Mouse (Mus musculus) cerebellum, postnatal 10 days (tissue): ENCODE measurements at regions not wholly inside any gene's neighbourhood (a gene's known extent, or its start where the extent isn't known, plus 50 kb on each side); places are given as distances from the start of the nearest gene placed in this dataset.

Source experiments
- DNase-seq, 2 experiments: peaks; one replicate each; pipeline ENCODE4 v3.0.0; 2021; ENCODE audit warnings: mixed read lengths in 2 of 2

DNA sequence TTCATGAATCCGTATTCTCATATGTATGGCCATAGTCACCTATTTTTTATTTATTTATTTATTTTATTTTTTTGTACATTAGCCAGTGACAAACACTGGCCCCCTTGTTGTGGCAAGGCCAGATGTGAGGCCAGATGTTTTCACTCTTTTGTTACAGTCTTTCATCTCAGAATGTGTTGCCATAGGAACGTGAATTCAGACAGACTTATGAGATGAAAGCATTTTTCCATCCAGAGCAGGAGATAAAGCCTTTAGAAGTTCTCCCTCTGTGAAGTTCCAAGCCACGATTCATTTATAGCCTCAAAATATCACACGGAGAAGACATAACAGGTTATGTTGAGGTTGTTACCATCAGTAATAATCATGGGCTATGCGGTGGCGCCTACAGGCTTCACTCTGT, 220.9 kb downstream of the Arpp21 start:
- DNase-seq, result no peak

DNA sequence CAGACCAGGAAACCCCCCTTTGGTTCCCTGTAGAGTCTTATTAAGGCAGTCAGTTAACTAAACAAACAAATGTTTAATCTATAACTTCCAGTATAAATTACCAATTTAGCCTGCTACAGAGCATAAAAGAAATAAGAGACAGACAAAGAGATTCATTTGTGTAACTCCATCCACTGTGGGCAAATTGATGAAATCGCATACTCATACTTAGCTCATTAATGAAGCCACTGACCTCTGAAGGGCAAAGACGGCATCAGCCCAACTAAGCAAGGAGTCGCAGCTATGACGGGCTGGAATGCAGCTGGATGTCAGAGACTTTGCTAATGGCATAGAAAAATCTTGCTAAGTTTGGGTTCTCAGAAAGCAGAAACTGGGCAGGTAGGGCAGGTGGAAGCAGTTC, 241.3 kb downstream of the Arpp21 start:
- no peak for DNase-seq

DNA sequence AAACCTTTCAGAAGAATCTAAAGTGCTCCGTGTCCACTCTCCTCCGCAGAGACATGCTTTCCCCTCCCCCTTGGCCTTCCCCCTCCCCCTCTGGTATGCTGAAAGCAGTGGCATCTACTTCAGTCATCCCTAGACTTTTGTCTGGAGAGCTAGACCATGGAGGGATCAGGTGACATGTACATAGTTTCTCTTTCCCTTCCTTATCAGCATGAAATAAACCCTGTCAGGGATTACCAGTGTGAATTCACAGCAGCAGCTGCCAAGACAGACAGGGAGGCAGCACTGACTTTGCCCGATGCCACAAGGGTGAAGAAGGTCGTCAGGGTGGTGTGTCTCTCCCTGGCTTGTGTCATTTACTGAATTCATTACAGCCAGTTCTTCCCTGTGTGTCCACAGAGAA, 241.9 kb downstream of the Arpp21 start:
- DNase-seq, result peak in 1 of 2 experiments; percentile 3

DNA sequence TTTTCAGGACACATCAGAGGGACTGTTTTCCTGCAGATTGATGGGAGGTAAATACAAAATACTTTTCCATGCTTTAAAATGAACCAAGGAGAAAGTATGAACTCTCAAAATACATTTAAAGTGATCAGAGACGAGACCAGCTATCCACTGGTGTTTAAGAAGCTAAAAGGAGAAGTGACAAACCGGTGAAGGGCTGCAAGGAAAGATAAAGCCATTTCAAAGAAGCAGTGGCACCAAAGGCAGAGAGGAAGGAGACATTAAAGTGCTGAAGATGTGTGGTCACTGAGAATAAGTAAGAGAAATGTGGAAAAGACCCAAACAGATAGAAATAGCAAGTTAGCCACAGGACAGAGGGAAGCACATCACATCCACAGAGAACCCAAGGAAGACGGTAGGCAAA, 245.7 kb downstream of the Arpp21 start:
- no peak for DNase-seq

DNA sequence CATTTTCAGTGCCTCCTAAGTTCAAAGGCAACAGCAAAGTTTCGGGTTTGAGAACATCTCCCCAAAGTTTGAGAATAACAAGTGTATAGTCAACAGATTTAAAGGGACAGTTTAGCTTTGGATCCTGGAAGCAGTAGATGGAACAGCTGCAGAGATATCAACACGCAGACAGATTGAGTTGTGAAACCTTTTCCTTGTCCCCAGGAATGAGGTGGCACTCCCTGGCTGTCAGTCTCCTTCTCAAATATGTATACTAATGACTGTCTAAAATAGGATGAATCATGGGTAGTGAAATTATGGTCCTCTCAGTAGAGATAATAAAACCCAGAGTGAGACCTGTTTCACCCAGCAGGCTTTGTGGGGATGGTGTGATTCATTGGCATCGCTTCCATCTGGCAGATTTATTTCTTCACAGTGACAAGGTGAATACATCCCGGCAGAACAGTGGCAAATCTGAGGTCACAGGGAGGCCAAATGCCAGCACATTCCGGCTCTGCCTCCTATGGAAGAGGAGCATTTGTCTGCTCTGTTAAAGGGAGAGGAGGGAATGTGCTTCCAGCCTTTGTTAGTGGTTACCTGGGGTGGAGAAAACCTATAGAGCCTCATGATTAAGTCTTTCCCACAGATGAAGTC, 272.2 kb downstream of the Arpp21 start:
- DNase-seq, result peak; percentile 57 to 71

DNA sequence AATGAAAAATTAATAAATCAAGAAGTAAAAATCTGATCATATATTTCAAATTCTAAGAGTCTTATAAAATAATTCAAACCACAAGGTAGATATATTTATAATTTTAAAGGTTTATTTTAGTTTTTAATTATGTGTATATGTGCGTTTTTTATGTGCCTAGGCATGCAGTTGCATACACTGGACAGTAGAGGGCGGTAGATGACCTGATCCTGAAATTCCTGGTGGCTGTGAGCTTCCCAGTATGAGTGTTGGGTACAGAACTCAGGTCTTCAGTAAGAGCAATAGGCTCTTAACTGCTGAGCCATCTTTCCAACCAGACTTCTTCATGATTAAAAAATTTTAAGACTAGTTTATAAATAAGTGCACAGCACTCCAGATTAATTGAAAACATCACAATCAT, 267.7 kb upstream of the Stac start:
- peak; percentile 18 to 31 for DNase-seq

DNA sequence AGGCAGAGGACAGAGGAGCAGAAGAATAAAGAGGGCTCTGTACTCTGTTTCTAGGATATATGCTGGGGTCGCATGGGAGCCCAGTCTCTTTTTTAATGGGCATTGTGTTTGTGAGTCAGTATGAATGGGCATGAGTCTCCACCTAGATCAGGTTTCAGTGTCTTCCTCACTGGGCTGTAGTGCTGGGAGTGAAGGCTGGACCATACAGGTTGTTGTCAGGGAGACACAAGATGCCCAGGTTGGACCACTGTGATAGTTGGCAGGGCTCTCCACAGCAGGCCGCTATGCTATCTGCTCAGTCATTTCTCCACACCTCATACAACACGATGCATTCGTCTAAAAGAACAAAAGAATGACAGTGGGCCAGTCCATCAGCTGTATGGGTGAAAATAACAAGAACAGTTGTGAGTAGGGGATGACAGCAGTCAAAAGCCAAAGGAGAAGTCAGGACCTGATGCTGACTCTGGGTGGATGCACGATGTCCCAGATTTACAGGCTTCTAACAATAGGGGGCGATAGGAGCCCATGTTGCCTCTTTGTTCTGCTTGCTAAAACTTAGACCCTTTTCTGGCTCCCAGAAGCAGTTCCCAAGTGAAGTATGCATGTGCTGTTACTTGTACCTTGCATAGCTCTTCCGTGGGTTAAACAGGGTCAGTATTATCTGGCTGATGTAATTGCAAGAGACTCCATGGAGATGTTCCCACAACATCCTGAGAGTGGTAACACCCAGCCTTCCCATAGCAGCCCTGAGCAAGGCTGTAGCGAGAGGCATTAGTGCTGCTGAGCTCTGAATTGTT, 249.3 kb upstream of the Stac start:
- peak; percentile 54 for DNase-seq

DNA sequence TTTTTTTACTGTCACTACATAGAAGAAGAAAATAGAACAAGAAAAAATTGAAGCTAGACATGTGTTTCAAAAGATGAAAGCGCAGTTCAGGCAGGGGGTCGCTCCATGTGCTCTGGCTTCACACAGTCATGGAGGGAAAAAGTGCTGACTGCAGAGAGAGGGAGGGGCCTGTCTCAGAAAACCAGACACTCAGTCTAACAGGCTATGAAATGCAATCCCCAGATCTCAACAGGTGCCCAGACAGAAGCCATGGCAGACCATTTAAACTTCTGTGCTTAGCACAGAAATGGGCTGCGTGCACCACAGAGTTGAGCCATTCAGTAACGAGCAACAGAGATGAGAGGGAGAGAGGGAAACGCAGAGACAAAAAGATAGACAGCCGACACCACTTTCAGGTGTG, 242.3 kb upstream of the Stac start:
- DNase-seq, result no peak

DNA sequence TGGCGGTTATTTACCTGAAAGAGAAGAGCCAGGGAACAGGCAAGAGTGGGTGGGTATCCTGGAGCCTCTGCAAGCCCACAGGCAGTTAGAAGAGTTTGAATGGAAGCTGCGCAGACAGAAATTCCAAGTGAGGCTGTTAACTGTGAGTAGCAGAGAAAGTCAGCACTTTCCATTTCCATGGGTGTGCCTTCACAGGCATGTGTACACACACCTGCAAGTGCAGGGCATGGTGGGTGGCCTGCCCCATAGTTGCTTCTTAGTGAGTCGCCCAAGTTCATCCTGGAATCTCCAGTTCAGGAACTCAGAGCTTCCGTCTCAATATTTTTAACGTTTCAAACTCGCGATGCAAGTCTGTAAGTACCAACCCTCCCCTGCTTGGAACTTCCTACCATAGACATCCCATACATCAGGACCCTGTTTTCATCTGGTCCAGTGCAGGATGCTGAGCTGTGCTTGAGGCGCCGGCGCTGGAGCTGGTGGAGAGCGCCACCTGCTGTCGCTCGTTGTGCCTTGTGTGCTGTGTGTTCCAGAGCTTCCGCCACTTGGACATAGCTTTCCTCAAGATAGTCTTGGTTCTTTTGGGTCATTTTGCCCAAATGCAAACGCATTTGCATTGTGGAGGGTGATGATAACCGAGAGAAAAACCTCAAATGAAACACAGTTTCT, 228.3 kb upstream of the Stac start:
- DNase-seq, result peak; percentile 90 to 92

DNA sequence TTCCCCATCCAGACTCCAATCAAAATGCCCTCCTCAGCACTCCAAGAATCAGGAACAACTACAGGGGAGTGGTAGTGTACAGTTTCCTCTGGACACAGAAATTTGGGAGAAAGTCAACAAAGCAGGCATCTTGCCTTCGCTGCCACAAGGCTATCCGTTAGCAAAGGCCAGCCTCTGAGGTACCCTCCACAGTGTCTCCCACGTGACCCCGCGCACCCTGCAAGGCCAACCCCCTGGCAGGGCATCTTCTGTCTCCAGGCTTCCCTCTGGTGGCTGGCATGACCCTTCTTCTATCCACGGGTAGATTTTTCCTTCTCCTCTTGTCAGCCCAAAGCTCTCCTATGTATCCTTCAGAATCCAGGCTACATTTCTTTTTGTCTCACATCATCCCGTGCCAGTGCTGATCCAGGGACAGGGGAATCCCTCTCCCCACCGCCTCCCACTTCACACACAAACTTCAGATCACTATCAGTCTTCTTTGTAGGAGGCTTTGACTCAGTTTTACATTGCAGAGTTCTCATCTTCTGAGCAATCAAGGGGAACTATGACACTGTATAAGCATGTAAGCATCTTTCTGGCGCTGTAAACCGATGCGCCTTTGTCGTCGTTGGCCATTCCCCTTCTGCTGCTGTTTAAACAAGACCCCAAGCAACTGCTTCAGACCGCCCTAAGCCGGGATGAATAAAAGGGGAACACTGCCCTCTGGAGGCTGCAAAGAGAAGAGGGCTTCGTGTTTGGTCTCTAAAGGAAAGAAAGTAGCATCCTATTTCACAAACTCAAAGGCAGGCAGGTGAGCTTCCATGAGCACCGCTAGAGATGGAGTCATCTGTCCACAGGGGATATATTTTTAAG, 226.8 kb upstream of the Stac start:
- peak; percentile 85 to 86 for DNase-seq

DNA sequence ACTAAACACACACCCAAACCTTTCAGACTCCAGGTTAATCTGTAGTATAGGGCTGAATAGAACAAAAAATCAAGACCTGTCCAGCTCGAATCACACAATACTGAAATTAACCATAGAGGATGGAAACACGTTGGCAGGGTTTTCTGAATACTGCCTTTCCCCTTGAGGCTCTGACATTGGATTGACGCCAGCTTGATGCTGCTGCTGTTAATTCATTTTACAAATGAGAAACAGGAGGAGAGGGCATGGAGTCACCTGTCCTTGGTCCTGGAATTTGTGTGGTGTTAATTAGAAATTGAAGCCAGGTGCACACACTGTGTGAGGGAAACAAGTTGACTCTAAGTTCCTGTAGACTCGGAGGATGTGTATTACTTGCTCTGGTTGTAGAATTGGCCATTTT, 218.7 kb upstream of the Stac start:
- DNase-seq, result peak; percentile 38 to 48

DNA sequence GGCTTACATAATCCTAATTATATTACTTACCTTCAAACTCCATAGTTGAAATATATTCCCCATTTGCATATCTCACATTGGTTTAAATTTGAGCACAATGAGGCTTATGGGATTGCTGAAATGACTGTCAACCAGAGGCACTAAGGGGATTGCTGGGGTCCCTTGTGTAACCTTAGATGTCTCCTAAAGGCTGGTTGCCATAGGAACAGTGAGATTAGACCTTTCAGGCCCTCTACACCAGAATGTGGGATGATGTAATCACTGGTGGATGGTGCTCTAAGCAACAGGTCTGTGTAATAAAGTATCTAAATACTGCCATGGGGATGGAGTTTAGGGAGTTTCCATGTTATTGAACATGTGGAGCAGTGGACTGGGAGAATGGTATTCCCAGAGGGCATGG, 210.0 kb upstream of the Stac start:
- no peak for DNase-seq

DNA sequence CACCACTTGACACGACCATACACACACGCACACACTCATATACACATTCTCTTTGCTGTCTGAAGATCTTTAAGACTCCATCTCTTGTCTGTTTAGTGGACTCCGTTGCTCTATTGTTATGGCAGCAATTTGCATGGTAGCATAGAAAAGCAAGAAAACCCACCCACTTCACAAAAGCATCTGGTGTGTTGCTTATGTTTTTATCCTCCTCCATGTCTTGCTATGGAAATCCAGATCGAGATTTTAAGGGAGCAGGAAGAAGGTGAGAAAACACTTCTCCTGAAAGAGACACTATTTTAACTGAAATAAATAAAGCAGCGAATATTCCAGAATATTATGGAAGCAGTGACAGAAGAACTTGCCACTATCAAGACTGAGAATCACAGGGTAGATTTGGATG, 207.5 kb upstream of the Stac start:
- no peak for DNase-seq

DNA sequence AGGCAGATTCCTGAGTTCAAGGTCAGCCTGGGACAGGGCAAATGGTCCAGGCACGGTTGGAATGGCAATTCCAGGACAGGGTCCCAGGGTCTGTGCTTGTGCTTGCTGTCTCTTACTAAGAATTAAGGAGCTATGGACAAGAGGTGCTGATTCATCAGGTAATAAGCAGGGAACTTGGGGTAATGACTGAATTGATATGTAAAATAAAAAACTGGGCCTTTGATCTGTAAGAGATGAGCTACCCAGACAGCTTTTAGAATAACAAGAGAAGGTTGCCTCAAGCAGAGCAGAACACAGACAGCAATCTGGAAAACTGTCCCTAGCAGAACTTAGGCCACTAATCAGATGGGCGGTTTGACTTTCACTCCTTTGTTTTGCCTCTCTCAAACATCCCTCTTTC, 189.6 kb upstream of the Stac start:
- no peak for DNase-seq

DNA sequence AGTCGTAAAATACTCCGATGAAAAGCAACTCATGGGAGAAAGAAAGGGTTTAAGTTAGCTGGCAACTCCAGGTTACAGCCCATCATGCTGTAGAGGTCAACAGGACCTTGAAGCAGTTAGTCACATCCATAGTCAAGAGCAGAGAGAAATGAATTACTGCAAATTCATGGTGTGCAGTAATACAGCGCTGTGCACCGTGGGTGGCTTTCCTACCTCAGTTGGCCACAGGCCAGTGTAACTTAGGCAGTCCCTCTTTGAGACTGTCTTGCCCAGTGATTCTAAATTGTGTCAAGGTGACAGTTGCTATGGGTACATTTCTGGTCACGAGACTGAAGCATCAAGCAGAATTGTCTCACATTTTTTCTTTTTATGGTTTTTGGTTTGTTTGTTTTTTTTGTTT, 186.7 kb upstream of the Stac start:
- DNase-seq, result no peak

DNA sequence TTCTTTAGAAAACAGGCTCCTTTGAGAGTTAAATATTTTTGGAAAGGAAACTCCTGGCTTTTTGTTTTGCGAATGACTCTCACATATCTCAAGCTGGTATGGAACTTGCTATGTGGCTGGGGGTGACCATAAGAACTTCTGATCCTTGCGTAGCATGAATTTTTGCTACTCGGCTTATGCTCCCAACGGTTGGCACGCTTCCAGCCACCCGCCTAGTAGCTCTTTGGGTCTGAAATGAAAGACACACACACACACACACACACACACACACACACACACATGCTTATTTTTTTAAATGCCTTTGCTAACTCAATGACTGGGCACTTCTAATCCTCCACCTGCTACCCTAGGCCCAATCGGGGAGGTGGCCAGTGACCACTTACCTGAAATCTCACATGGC, 180.3 kb upstream of the Stac start:
- peak; percentile 60 to 63 for DNase-seq

DNA sequence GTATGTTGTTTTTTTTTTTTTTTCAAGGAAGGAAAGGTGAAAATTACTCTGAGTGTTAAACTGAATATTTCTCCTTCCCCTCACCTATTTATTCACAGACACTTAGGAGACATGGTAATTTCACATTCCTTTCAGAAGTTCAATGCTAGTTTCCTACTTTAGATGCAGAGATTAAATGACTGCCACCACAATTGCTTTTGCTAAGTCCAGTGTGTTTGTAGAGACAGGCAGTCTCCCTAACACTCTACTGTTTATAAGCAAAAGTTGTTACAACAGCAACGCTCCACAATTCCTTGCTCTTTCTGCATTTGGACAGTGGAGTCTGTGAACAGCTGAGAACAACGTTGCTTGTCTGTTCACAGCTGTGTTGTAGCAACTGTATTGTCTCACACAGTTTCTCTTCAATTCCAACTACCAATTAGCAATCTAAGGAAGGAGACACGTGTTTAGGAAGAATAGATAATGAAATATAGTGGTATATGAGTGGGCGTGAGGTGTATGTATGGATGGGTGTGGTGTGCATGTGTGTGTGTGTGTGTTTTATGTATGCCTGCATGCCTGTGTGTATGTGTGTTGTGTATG, 179.7 kb upstream of the Stac start:
- DNase-seq, result no peak

DNA sequence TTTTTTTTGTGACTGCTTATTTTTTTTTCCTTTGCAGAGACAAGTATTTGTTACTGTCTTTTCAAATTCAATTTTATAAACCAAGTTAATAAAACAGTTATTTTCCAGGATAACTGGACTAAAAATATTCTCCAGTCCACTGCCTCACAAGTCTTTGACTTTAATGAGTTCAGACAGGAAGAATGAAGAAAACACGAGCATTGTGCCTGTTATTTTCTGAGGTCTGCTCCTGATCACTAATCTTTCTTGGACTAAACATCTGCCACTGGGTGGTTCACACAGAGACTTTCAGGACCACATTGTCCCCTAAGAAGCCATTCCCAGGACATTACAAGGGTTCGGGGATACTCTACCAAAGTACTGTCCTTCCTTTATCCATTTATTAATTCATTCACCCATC, 167.9 kb upstream of the Stac start:
- DNase-seq, result no peak

DNA sequence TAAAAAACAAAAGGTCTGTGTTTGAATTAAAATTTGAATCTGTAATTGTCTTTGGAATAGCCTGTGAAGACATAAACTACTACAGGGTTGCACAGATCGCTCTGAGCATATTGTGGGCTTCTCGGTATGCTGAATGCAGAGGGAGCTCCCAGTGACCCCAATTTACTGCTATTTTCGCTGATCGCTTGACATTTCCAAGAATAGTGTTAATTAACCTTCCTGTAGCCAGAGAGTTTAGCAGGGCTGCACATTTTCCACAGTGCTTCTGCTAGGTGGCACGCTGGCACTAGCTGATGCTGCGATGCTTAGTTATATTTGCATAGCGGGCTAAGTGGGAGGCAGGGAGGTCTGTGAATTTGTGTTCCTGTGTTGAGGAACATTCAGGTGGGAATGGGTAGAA, 164.8 kb upstream of the Stac start:
- DNase-seq, result no peak

DNA sequence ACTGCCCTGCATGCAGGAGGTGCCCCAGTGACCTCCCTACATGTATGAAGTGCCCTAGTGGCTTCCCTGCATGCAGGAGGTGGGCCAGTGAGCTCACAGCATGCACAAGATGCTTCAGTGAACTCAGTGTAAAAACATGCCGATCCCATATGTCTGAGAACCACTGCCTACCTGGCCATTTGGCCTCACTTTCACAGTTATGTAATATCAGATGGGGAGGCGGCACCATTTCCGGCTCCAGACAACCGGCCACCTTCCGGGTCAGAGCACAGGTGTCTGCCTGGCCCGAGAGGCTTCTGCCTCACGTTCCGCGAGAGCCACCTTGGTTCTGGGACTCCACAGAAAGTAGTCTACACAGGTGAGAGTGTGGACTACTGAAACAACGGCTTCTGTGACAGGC, 156.2 kb upstream of the Stac start:
- peak; percentile 49 to 67 for DNase-seq

DNA sequence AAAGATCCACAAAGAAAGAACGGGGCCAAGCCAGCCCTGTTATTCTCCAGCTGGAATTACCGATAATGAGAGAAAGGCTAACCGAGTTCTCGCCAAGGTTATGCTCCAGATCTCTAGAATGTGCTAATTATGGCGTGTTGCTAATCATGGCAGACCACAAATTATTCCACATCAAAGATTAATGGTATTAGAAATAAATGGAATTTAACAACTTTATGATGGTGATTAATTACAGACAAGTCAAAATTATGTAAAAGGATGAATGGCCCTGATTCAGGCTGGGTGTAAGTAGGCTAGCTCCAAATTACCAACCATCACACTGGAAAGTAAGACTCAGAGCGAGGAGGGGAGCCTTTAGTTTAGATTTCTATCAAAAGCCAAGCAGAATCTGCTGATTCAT, 151.0 kb upstream of the Stac start:
- no peak for DNase-seq

DNA sequence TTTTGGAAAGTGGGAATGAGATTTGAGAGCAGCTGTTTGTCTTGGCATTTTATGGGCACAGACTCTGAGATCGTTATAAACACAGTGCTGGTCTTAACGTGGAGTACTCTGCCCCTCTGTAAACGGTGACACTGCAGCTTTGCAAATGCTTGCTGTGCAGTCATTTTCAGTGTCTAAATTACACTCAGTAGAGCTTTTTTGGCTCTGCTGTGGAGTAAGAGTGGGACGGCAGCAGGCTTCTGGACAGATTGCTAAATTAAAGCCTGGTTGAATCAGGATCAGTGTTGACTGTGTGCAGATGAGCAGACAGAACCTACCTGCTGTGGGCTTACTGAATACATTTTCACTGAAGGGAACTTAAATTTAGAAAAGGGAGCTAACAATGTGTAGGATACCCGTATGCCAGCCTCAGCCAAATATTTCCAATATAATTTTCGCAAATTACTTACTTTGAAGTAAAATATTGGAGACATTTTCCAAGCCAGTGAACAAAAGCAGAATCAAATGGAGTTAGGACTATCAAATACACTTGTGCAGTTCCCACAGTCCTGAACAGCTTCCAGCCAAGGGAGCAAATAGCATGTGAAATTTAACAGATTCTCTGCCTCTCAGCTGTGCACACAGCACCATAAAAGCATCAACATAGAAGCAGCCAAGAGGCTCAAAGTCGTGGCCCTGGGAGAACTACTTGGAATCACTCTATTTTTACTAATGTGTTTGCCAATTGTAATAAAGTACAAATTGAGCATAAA, 148.1 kb upstream of the Stac start:
- peak; percentile 23 to 25 for DNase-seq
